Mouse (Mus musculus) right cerebral cortex, postnatal 14 days (tissue): ENCODE measurements around the gene Btbd16.

ENCODE experiments used
- DNase-seq: peaks from one replicate; pipeline ENCODE4 v3.0.0; 2022

The Btbd16 gene

GRCm38 (mm10) chr7:130866640-130867039, 92.8 kb downstream of the Btbd16 start:
- no peak for DNase-seq

DNA sequence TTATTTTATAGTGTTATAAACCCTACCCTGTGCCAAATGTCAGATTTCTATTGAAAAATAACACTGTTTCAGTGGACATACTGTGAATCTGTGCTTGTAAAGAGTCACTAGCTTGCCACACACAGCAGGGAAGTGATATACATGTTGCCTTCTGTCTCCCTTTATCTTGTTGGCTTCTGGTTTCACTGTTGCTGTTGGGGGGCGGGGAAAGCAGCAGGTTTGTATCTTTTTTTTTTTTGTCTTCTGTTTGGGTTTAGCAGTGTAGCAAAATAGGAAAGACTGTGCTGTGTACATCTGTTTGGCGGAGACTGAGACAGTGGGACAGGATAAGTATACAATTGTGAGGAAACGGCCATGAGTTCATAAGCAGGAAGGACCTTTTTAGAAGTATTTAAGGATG, 93.4 kb downstream of the Btbd16 start:
- DNase-seq: no peak
